Mouse (Mus musculus): ENCODE results near the gene Gm8947.

GRCm38 (mm10) chr1:151216417-151216816, 24.2 kb downstream of the Gm8947 start:
- no peak for TF ChIP-seq POLR2AphosphoS2 (IDR thresholded peaks at IDR 0.05; ENCODE audit: low read depth, low read length)
- no peak for TF ChIP-seq USF1 (IDR thresholded peaks at IDR 0.05; ENCODE audit: low read depth, low read length)
- TF ChIP-seq POLR2A (IDR thresholded peaks at IDR 0.05; ENCODE audit: low read depth, low read length), result no peak
- TF ChIP-seq JUN (IDR thresholded peaks at IDR 0.05; ENCODE audit: insufficient read depth, low read depth, low read length), result no peak
- no peak for TF ChIP-seq CTCF (conservative IDR thresholded peaks at IDR 0.05 in 1 of 2, IDR thresholded peaks at IDR 0.05 in 1 of 2; ENCODE audit: low read depth in 2 of 2, low read length in 2 of 2)
- no peak for TF ChIP-seq CHD2 (IDR thresholded peaks at IDR 0.05; ENCODE audit: low read length)
- no peak for TF ChIP-seq USF2 (conservative IDR thresholded peaks at IDR 0.05; ENCODE audit: low read depth, low read length)
- no peak for TF ChIP-seq MAX (IDR thresholded peaks at IDR 0.05; ENCODE audit: low read length)
- TF ChIP-seq TCF12 (IDR thresholded peaks at IDR 0.05; ENCODE audit: low read depth, low read length), result no peak
- no peak for TF ChIP-seq RCOR1 (conservative IDR thresholded peaks at IDR 0.05; ENCODE audit: low read depth, low read length)
- no peak for TF ChIP-seq TBP (conservative IDR thresholded peaks at IDR 0.05; ENCODE audit: low read depth, low read length)
- no peak for TF ChIP-seq HCFC1 (IDR thresholded peaks at IDR 0.05; ENCODE audit: low read depth, low read length)
